Mouse (Mus musculus) layer of hippocampus, adult 9-11 months (tissue): ENCODE results near the gene Ropn1l.
A peak's percentile ranks its signal among the peaks of the same experiment; 100 is the strongest.

Experiments used
- DNase-seq: peaks from one replicate; pipeline ENCODE4 v3.0.0; 2022

The Ropn1l gene

GRCm38 (mm10) chr15:31453098-31453916 is at the start of gene Ropn1l:
Gene Ropn1l, minus strand, starts transcription at chr15:31453737.
- peak; percentile 91 for DNase-seq

DNA sequence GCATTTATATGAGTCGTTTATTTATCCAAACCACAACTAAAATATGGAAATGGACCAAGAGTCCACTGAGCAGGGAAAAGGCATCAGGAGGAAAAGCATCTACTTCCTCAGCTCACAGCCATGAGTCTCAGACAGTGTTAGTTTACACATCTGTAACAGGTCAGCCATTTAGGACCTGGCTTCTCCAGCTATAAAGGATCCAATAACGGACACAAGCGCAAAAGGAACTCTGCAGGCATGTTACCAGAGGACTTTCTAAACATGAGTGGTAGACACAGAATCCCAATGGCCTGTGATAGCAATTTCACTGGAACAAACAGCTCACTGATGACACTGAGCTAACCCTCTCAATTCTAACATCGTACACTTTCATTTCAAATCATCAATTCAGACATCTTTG is 49.5 kb upstream of the Ropn1l start:
- DNase-seq = no peak

- no peak for DNase-seq
Measured at GRCm38 (mm10) chr15:31502313-31502712, 48.8 kb upstream of the Ropn1l start.

- no peak for DNase-seq
Measured at GRCm38 (mm10) chr15:31494803-31495202, 41.3 kb upstream of the Ropn1l start.

DNA sequence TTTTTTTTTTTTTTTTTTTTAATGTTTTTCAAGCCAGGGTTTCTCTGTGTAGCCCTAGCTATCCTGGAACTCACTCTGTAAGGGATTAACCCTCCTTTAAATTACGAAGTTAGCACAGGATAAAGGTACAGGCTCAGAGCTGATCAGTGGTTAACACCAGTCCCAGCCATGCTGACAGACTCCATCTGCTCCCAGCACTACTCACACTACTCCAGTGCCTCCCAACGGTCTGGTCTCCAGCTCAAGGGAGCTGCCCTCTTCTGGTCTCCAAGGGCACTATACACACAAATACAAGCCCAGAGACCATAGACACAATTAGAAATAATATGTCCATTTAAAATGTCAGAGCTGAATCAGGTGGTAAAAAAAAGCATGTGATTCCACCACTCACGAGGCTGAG is 40.8 kb upstream of the Ropn1l start:
- DNase-seq = no peak

- DNase-seq = no peak
Measured at GRCm38 (mm10) chr15:31487407-31487806, 33.9 kb upstream of the Ropn1l start.

DNA sequence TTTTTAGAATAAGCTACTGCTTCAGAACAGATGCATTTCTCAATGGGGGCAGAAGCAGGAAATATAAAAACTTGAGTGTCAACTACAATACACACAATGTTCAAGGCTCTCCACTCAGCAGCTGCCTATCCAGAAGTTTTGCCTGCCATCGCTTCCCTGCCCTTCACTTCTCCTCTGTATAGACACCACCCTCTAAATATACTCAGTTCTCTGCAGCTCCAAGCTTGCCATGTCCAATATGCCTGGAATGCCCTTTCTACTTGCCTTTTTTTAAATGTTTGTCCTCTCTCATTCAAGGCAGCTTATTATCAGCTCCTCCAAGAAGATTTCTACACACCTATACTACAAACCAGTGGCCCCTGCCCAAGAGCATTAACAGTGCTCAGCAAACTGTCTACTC is 23.1 kb upstream of the Ropn1l start:
- no peak for DNase-seq

DNA sequence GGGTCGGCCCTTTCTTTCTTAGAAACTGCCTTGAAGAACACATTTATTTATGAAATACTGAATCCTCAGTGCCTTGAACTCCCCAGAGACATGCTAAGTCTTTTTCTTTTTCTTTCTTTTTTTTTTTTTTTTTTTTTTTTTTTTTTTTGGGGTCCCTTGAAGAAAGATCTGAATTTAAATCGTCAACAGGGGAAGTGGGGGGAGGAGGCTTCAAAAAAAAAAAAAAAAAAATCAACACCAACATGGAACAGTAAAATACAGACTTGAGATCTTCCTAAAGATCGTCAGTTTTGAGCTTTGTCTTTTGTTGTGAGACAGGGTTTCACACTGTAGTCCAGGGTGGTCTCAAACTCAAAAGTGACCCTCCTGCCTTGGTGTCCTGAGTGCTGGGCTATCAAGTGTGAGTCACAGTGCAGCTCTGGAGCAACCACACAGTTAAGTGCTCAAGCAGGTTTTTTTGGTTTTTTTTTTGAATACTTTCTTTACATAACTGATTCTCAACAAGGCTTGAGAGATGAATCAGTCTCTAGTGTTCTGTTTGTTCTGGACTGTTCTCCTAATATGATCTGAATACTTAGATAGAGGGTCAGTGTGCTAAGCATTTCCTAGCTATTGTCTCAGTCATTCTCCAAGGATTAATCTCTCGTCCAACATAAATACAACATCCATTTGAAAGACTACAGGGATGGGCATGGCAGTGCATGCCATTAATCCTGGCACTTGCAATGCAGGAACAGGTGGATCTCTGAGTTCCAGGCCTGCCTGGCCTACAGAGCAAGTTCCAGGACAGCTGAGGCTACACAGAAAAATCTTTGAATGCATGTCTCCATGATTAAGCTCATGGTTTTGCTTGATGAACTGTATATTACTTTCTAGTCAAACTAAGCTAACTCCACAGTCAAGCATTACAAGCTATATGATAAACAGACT is 19.4 kb upstream of the Ropn1l start:
- no peak for DNase-seq

- no peak for DNase-seq
Measured at GRCm38 (mm10) chr15:31471529-31471928, 18.0 kb upstream of the Ropn1l start.

DNA sequence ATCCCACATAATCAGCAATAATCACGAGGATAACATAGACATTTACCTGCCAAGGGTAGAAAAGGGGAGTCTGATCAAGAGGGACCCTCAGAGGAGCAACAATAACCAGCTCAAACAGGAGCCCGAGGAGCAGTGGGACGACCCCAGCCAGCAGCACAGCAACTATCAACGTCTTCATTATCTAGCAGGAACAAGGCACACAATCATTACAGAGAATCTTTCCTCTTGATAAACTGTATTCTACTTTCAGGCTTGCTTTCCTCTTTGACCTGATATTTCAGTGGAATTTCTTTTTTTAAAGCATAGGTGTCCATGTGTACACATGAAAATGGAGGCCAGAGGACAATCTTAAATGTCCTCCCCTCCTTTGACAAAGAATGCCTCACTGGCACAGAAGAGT is 16.0 kb upstream of the Ropn1l start:
- no peak for DNase-seq

- no peak for DNase-seq
Measured at GRCm38 (mm10) chr15:31468806-31469205, 15.3 kb upstream of the Ropn1l start.

- DNase-seq = no peak
Measured at GRCm38 (mm10) chr15:31466749-31467148, 13.2 kb upstream of the Ropn1l start.

DNA sequence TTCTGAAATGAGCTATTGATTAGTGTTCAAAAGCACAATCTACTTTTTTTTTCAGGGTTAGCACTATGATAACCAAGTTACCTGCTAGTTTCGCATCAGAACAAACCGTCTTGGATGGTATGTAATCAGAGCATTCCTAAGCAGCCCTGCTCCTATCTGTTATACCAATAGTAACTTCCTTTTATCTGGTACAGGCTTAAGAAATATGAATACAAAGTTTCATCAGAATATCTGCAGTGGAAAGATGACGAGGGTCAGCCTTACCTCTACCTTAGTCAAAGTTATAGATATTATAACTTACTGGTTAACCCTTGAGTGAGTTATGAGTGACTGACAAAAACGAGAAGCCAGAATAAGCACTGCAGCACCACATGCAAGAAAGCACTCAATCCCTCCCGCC is 12.8 kb upstream of the Ropn1l start:
- no peak for DNase-seq

GRCm38 (mm10) chr15:31465806-31466205 is 12.3 kb upstream of the Ropn1l start:
- DNase-seq = no peak

- DNase-seq = no peak
Measured at GRCm38 (mm10) chr15:31460571-31460970, 7.0 kb upstream of the Ropn1l start.

GRCm38 (mm10) chr15:31458081-31458480 is 4.5 kb upstream of the Ropn1l start:
- DNase-seq = no peak

DNA sequence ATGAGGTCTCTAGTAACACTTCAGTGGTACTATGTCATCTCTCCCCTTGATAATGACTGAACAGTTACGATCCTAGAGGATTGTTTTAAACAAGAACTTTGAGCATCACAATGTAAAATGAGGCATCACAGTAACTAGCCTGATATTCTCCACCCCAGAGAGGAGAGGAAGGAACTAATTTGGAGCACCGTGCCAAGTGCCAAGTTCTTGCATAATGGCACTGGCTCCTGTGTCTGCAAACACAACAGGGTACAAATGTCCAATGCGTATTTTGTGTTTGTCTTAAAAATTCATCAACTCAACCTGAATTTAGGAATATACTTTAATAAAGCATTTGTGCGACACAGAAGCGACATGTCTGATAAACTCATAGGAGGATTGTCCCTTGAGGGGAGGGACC is 2.8 kb upstream of the Ropn1l start:
- no peak for DNase-seq

GRCm38 (mm10) chr15:31454861-31455295 is 1.3 kb upstream of the Ropn1l start:
- DNase-seq = no peak

GRCm38 (mm10) chr15:31454096-31454860 is 741 bp upstream of the Ropn1l start:
- DNase-seq = no peak

DNA sequence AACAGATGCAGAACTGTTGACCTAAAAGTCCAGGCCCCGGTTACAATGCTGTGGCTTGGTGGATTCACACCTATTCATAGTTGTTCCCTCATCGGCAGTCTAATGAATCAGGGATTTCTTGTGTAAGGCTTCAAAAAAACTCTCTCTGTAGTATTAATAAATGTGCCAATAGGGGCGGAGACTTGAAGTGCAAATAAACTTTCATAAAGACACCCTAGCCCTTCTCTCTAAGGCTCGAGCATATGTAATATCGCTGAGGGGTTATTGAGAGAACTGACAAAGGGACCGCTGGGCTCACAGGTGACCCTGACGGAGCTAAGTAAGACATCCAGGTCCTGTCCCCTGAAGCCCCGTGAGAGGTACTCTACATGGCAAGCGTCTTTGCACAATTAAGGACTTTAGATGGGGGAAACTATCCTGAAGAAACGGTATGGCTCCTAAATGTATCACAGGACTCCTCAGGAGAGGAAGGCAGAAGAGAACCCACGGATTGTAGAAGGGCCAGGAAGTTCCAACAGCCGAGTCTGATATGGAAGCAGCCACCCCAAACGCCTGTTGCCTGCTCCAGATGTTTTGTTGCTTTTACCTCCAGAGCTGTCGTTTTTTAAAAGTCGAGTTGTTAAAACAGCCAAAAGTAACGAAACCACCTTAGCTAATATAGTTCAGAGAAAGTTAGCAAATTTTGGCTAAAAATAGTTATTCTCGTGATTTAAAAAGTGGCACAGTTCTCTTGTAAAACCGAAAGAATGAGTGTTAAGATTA is 1.0 kb downstream of the Ropn1l start:
- DNase-seq = no peak

DNA sequence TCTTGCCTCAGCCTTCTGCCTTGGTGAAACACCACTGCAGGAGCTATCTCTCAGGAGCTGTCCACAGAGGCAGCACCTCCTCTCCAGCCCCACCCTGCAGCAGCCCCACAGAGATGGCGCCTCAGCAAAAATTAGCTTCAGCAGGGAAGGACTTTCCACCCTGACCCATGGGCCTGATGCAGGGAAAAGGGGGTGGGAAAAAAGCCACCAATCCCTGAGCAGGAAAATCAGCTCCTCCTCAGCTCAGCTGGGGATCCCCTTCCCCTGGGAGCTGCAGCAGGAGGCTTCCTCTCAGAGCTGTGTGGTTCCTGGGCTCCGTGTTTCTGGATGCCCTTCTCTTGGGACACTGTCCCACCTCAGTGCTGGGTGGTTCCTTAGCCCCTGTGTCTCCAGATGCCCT is 3.8 kb downstream of the Ropn1l start:
- DNase-seq = no peak

DNA sequence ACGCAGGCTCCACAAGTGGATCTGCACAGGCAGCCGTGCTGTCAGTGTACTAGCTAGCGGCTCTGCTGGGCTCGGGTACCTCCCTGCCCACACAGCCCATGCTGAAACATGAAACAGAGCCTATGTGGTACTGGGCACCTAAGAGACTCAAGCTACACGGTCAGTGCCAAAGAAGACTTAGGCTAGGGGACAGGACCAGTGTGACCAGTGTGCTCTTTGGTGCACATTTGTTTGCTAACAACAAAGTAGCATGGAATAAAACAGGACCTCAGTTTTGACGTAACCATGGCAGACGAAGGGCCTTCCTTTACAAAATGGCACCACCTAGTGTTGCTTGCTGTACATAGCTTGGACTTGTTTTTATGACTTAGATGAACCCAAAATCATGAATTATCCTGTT is 6.4 kb downstream of the Ropn1l start:
- DNase-seq = peak; percentile 61
